Comparison of ENCODE assay signal across 27 mouse cellular contexts in genomic region chrX:98651431-98651830, GRCm38 (mm10).
"Had no signal": no experiment of that assay in that cellular context is flagged by ENCODE, and none has a peak within 500 bp of the region (broad histone marks: within the 10 kb centered on the region; RNA-seq: fewer than 3 reads in every experiment).

No protein-coding gene starts in this region.

- ATAC-seq: forebrain, embryonic 13.5 days; forebrain, embryonic 14.5 days; forebrain, embryonic 15.5 days; forebrain, embryonic 16.5 days; forebrain, postnatal 0 days had no signal

- H3K27me3 ChIP-seq: embryonic facial prominence, embryonic 12.5 days; embryonic facial prominence, embryonic 13.5 days; embryonic facial prominence, embryonic 15.5 days; forebrain, embryonic 12.5 days; forebrain, embryonic 13.5 days; forebrain, embryonic 15.5 days had no signal

- H3K4me2 ChIP-seq: embryonic facial prominence, embryonic 12.5 days; embryonic facial prominence, embryonic 13.5 days; embryonic facial prominence, embryonic 15.5 days; forebrain, embryonic 12.5 days; forebrain, embryonic 13.5 days; forebrain, embryonic 15.5 days had no signal

- H3K36me3 ChIP-seq: embryonic facial prominence, embryonic 12.5 days; embryonic facial prominence, embryonic 13.5 days; embryonic facial prominence, embryonic 15.5 days; forebrain, embryonic 10.5 days; forebrain, embryonic 12.5 days; forebrain, embryonic 15.5 days had no signal

- H3K4me1 ChIP-seq: embryonic facial prominence, embryonic 12.5 days; embryonic facial prominence, embryonic 13.5 days; embryonic facial prominence, embryonic 15.5 days; forebrain, embryonic 10.5 days; forebrain, embryonic 12.5 days; forebrain, embryonic 13.5 days; forebrain, embryonic 15.5 days had no signal

- H3K9me3 ChIP-seq: embryonic facial prominence, embryonic 12.5 days; embryonic facial prominence, embryonic 13.5 days; embryonic facial prominence, embryonic 15.5 days; forebrain, embryonic 10.5 days; forebrain, embryonic 12.5 days; forebrain, embryonic 13.5 days; forebrain, embryonic 15.5 days had no signal

- H3K27ac ChIP-seq: embryonic facial prominence, embryonic 12.5 days; embryonic facial prominence, embryonic 13.5 days; embryonic facial prominence, embryonic 15.5 days; forebrain, embryonic 10.5 days; forebrain, embryonic 12.5 days; forebrain, embryonic 13.5 days; forebrain, embryonic 15.5 days; gastrocnemius, adult 2 months; heart, adult 2 months had no signal

- H3K9ac ChIP-seq: embryonic facial prominence, embryonic 12.5 days; embryonic facial prominence, embryonic 13.5 days; embryonic facial prominence, embryonic 15.5 days; forebrain, embryonic 12.5 days; forebrain, embryonic 13.5 days; forebrain, embryonic 15.5 days; forebrain, postnatal 0 days had no signal

- DNase-seq: cerebellum, adult 8-10 months; cerebellum, adult 9-10 months; cerebellum, adult 9-11 months; cerebellum, postnatal 10 days; cerebellum, postnatal 14 days; cerebellum, postnatal 25 days; cerebellum, postnatal 36 days; embryo, embryonic 11 days; forebrain, postnatal 0 days; gastrocnemius, adult 2 months; gastrocnemius, postnatal 10 days; gastrocnemius, postnatal 14 days; gastrocnemius, postnatal 25 days; gastrocnemius, postnatal 36 days; heart, adult 11 months; heart, adult 18-20 months; heart, adult 2 months had no signal

- H3K4me3 ChIP-seq: embryonic facial prominence, embryonic 12.5 days; embryonic facial prominence, embryonic 13.5 days; embryonic facial prominence, embryonic 15.5 days; erythroblast, embryonic 14.5 days; forebrain, embryonic 10.5 days; forebrain, embryonic 12.5 days; forebrain, embryonic 13.5 days; forebrain, embryonic 15.5 days; gastrocnemius, adult 2 months; heart, adult 2 months had no signal
